Mouse (Mus musculus) lung, postnatal 0 days (tissue): ENCODE measurements around the gene Fndc3b. TPM values are rescaled to one million over a fixed set of nuclear protein-coding genes. Genes with fewer than 3 reads are reported as not detected.

Source experiments
- ATAC-seq: fragments of 200-750 bp; cut with Nextera tagmentation; 2 replicates; pipeline ENCODE4 v1.8.0; 2017; ENCODE audit warnings: moderate library complexity
- DNase-seq: peaks from one replicate; pipeline ENCODE4 v3.0.0-alpha.2; 2016; ENCODE audit warnings: low spot score
- H3K27ac ChIP-seq: fragments of 300-500 bp; sonication (generic); 2 replicates; pipeline ENCODE4 v1.5.1; 2014; ENCODE audit warnings: antibody characterized with exemption, mild to moderate bottlenecking, low read length, mixed read lengths
- H3K27me3 ChIP-seq: fragments of 300-500 bp; sonication (generic); replicated peaks from 2 replicates; pipeline ENCODE4 v1.6.1; 2014; ENCODE audit warnings: low read length, mixed read lengths; ENCODE audit not compliant: insufficient read depth
- H3K36me3 ChIP-seq: fragments of 300-500 bp; sonication (generic); 2 replicates; pipeline ENCODE4 v1.6.1; 2014; ENCODE audit warnings: low read length, mixed read lengths; ENCODE audit not compliant: insufficient read depth
- H3K4me1 ChIP-seq: fragments of 300-500 bp; sonication (generic); 2 replicates; pipeline ENCODE4 v1.6.1; 2014; ENCODE audit warnings: antibody characterized with exemption, low read depth, low read length, mixed read lengths; ENCODE audit not compliant: insufficient read depth
- H3K4me2 ChIP-seq: fragments of 300-500 bp; sonication (generic); replicated peaks from 2 replicates; pipeline ENCODE4 v1.6.1; 2014; ENCODE audit warnings: low read depth, mild to moderate bottlenecking, low read length, moderate library complexity, mixed read lengths
- H3K4me3 ChIP-seq: fragments of 300-500 bp; sonication (generic); 2 replicates; pipeline ENCODE4 v1.5.1; 2014; ENCODE audit warnings: low read depth, low read length
- H3K9ac ChIP-seq: fragments of 300-500 bp; sonication (generic); replicated peaks from 2 replicates; pipeline ENCODE4 v1.6.1; 2014; ENCODE audit warnings: low read depth, mild to moderate bottlenecking
- H3K9me3 ChIP-seq: fragments of 300-500 bp; sonication (generic); 2 replicates; pipeline ENCODE4 v1.6.1; 2016; ENCODE audit warnings: low read length, mixed read lengths
- CTCF ChIP-seq: IDR thresholded peaks from 2 replicates; pipeline ENCODE4 v1.5.1; 2016; ENCODE audit warnings: antibody characterized with exemption, mild to moderate bottlenecking
- EP300 ChIP-seq: IDR thresholded peaks from 2 replicates; pipeline ENCODE4 v1.6.1; 2016; ENCODE audit warnings: antibody characterized with exemption, mild to moderate bottlenecking, control low read depth
- WGBS: fragments of 180-500 bp; shearing (Covaris S2); extraction: QIAGEN DNeasy Blood & Tissue Kit; methylation state at CpG from one replicate; pipeline ENCODE4 v1.1.7; 2014; 5-methylcytosine and 5-hydroxymethylcytosine counted together
- polyA plus RNA-seq: library from polyadenylated mRNA; unstranded; fragments of >200 nt; fragmentation: Nextera tagmentation; extraction: Ambion mirVana; gene quantifications from 2 replicates; pipeline ENCODE4 v1.2.1, GENCODE M21; 2015

Gene Fndc3b
- polyA plus RNA-seq, 1 experiment from 2014 or later: 28.5 TPM

DNA sequence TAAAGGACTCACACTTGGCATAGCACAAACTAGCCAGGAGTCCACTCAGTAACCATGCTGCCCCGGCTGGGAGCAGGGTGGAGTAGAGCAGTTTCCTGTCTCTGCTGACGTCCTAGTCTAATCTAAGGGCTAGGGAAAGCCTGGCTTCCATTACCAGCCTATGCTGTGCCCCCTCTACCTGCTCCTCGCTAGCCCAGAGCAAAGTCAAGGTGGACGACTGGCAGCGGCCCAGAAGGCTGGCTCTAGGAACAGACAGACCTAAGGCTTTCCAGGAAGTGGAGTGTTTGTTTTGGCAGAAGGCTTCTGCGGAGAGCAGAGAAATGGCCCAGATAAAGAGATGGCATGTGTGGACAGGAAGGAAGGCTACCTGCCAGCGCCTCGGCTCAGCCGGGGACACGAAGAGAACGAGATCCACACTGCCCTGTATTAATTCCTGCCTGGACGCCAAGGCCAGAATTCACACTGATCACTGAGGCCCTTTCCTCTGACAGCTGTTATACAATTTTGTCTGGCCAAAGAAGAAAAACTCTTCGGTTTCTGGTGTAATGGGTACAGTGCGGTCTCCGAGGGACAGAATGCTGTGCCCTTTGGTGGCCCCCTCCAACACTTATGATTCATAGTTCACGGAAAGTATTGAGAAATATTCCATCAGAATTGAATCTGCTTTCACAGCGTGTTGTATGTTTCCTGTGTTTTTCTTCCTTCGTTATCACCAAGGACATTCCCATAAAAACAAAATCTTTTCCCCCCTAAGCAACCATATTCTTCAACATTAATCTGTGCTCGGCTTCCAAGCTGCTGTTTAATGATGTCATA, 94.5 kb downstream of the Fndc3b start:
- peak; percentile 83 for TF ChIP-seq EP300
- TF ChIP-seq CTCF: no peak
- H3K9me3 ChIP-seq: no peaks in the 10 kb centered on the region
- peak overlapping the region; percentile 8 for H3K4me2 ChIP-seq
- H3K4me3 ChIP-seq: no peak overlapping the region
- H3K9ac ChIP-seq: no peak overlapping the region
- ATAC-seq: peak; percentile 72
- peak; percentile 86 for DNase-seq
- WGBS: 10% methylated on average over 19 of the region's 19 CpGs
- H3K27ac ChIP-seq: peak overlapping the region; percentile 43
- H3K36me3 ChIP-seq: no peaks in the 10 kb centered on the region
- peaks cover 33% of the 10 kb centered on the region for H3K4me1 ChIP-seq
- no peaks in the 10 kb centered on the region for H3K27me3 ChIP-seq

DNA sequence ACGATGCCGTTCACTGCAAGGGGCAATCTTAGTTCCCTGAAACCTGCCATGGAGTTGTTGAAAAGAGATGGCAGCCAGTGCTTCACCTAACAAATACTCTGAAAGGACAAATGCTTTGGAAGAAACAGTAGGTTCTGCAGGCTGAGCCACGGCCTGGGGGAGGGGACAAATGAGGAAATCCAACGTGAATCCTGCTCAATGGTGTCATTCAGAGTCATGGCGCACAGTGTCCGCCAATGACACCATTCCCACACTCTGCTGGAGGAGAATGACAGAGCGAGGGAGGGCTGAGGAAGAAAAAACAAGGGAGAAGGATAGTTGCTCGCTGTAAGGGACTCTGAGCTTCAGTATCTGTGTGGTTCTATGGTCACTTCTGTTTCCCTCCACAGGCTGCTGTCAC, 95.6 kb downstream of the Fndc3b start:
- Histone ChIP-seq H3K4me3 (no peak overlapping the region), H3K9me3 (no peaks in the 10 kb centered on the region), H3K27ac (no peak overlapping the region), H3K27me3 (no peaks in the 10 kb centered on the region), H3K4me1 (peaks cover 33% of the 10 kb centered on the region), H3K9ac (no peak overlapping the region), H3K4me2 (no peak overlapping the region), H3K36me3 (no peaks in the 10 kb centered on the region)
- TF ChIP-seq EP300: no peak
- TF ChIP-seq CTCF: no peak
- WGBS: 72% methylated on average over 8 of the region's 8 CpGs
- ATAC-seq (no peak), DNase-seq (no peak)

DNA sequence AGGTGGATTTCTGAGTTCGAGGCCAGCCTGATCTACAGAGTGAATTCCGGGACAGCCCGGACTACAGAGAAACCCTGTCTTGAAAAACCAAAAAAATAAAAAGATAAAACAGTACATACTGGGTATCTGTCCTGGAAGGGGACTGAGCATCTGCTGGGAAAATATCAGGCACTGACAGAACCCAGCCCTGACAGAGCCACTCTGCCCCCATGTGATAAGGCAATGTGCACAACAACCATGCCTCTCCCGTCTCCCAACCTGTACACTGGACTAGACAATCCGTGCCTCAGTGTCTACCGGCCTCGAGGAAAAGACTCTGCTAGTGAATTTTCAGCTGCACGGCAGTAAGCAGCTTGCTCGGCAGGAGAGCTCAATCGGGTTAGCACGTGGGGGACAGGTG, 97.3 kb downstream of the Fndc3b start:
- no peak overlapping the region for H3K4me3 ChIP-seq
- no peak overlapping the region for H3K27ac ChIP-seq
- no peak for TF ChIP-seq EP300
- no peak for TF ChIP-seq CTCF
- peaks cover 33% of the 10 kb centered on the region for H3K4me1 ChIP-seq
- no peak overlapping the region for H3K4me2 ChIP-seq
- DNase-seq (no peak), ATAC-seq (no peak)
- WGBS: 80% methylated on average over 11 of the region's 11 CpGs
- H3K27me3 ChIP-seq: no peaks in the 10 kb centered on the region
- no peaks in the 10 kb centered on the region for H3K36me3 ChIP-seq
- H3K9ac ChIP-seq: no peak overlapping the region
- no peaks in the 10 kb centered on the region for H3K9me3 ChIP-seq

DNA sequence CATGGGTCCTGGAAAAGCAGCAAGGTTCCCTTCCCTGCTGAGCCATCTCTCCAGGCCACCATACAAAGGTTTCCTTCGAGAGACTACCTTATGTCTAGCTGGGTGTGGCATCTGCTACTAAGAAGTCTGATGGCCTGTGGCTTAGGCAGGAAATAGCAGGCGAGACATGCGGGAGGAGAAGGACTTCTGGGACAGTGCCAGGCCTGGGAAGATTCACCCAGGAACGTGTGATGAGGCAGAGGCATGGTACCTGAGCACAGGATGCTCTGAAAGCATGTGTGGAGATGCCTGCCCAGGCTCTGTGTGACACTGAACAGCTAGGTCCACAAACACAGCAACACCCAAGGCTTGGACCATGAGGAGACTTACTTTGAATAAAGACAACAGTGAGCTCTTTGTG, 98.1 kb downstream of the Fndc3b start:
- Histone ChIP-seq H3K4me2 (no peak overlapping the region), H3K27me3 (no peaks in the 10 kb centered on the region), H3K4me1 (peaks cover 29% of the 10 kb centered on the region), H3K9me3 (no peaks in the 10 kb centered on the region), H3K36me3 (no peaks in the 10 kb centered on the region), H3K9ac (no peak overlapping the region), H3K27ac (no peak overlapping the region), H3K4me3 (no peak overlapping the region)
- TF ChIP-seq CTCF (no peak), EP300 (no peak)
- no peak for ATAC-seq
- no peak for DNase-seq
- 30% methylated on average over 4 of the region's 4 CpGs for WGBS

DNA sequence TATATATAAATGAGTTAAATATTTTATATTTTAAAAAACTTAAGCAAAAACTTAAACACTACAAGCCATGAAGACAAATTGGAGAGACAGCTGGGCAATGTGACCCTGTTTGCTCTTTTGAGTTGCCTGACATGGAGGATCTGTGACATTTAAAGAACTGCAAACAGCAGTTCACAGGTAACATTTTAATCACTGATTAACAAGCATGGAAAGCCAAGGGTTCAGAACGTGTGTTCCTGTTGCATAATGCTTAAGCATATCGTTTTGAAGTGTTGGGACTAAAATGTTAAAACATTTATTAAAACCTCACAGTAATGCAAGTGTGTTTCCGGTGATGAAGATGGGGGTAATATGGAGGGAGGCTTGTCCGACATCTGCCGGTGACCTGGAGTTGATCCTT, 99.1 kb downstream of the Fndc3b start:
- no peak overlapping the region for H3K4me2 ChIP-seq
- ATAC-seq (no peak), DNase-seq (no peak)
- no peak overlapping the region for H3K9ac ChIP-seq
- H3K4me1 ChIP-seq: peaks cover 20% of the 10 kb centered on the region; the same call in 1 of the 2 replicates
- no peak overlapping the region for H3K27ac ChIP-seq
- WGBS: 67% methylated on average over 5 of the region's 5 CpGs
- no peak overlapping the region for H3K4me3 ChIP-seq
- no peaks in the 10 kb centered on the region for H3K36me3 ChIP-seq
- H3K27me3 ChIP-seq: no peaks in the 10 kb centered on the region
- H3K9me3 ChIP-seq: no peaks in the 10 kb centered on the region
- no peak for TF ChIP-seq CTCF
- no peak for TF ChIP-seq EP300

DNA sequence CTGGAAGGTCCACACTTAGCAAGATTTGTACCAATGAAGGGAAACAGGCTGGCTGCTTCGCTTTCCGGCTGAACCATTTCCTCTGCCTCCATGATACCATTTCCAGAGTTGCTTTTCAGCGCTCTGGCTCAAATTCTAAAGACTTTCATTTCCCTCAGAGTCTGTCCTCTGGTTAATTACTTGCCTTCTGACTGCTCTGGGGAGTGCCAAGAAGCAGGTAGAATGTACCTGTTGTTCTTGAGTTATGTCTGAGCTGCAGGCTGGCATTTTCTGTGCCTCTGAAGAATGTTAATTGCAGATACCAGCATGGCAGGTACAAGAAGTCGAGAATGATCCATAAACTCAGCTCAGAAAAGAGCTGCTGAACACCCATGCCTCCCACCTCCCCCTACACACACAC, 100.6 kb downstream of the Fndc3b start:
- no peak overlapping the region for H3K27ac ChIP-seq
- peaks cover 9% of the 10 kb centered on the region; the same call in 1 of the 2 replicates for H3K4me1 ChIP-seq
- TF ChIP-seq CTCF: no peak
- TF ChIP-seq EP300: no peak
- H3K36me3 ChIP-seq: no peaks in the 10 kb centered on the region
- ATAC-seq: no peak
- no peak overlapping the region for H3K9ac ChIP-seq
- H3K4me3 ChIP-seq: no peak overlapping the region
- no peak overlapping the region for H3K4me2 ChIP-seq
- no peaks in the 10 kb centered on the region for H3K27me3 ChIP-seq
- DNase-seq: no peak
- no peaks in the 10 kb centered on the region for H3K9me3 ChIP-seq
- 60% methylated on average over 4 of the region's 4 CpGs for WGBS
